ENCODE assay signal across 12 mouse cellular contexts in genomic region chr15:95005121-95005824, GRCm38 (mm10).
A peak's percentile ranks its signal among the peaks of the same experiment; 100 is the strongest.
DNase-seq lines count a peak whose midpoint lies in the region; TF ChIP-seq lines count a peak whose summit lies in the region.
"Had no signal": no experiment of that assay in that cellular context is flagged by ENCODE, and none has a peak within 500 bp of the region (broad histone marks: within the 10 kb centered on the region; RNA-seq: fewer than 3 reads in every experiment).

No protein-coding gene starts in this region.

- DNase-seq in left cerebral cortex, postnatal 4 days, result peak; percentile 24
- no peak for DNase-seq in left cerebral cortex, adult 18-20 months (ENCODE audit: low spot score in 2 of 2)
- peak; percentile 49 for DNase-seq in brain, embryonic 18.5 days (ENCODE audit: low read depth, low spot score)
- DNase-seq in cerebellum, adult 8-10 months, result peak; percentile 44
- DNase-seq in layer of hippocampus, adult 2 months (ENCODE audit: low spot score in 2 of 2), result peak in 1 of 2 experiments; percentile 46
- DNase-seq in heart, adult 9 months (ENCODE audit: low spot score in 2 of 2), result no peak
- DNase-seq in kidney, postnatal 4 days, result no peak
- DNase-seq: gastrocnemius, adult 2 months; heart, adult 2 months; kidney, adult 18-20 months; right cerebral cortex, postnatal 4 days had no signal

- no peak for TF ChIP-seq CTCF in layer of hippocampus, adult 2 months (conservative IDR thresholded peaks at IDR 0.05)

- no peak overlapping the region for H3K4me3 ChIP-seq in layer of hippocampus, adult 2 months
- H3K4me3 ChIP-seq: gastrocnemius, adult 2 months; heart, adult 2 months; myocyte had no signal

- intact Hi-C loops in left cerebral cortex, postnatal 4 days (cut with DNase I), result no loop called here

- H3K27ac ChIP-seq in layer of hippocampus, adult 2 months, result peak overlapping the region; percentile 54
- H3K27ac ChIP-seq: gastrocnemius, adult 2 months; heart, adult 2 months had no signal

Comparison
In these comparisons a context has a peak if more than half of its experiments do, and no peak if none do; other contexts are left out.
1. DNase-seq: peak in left cerebral cortex, postnatal 4 days (single experiment), brain, embryonic 18.5 days (single experiment) and cerebellum, adult 8-10 months (single experiment); none in left cerebral cortex, adult 18-20 months (0 of 2), heart, adult 9 months (0 of 2) and kidney, postnatal 4 days (0 of 2).